In genomic region chr2:157057186-157057585, GRCm38 (mm10) we compare ENCODE assay signal across 26 mouse cellular contexts. TPM values are rescaled to one million over a fixed set of nuclear protein-coding genes. Genes with fewer than 3 reads are reported as not detected.
DNase-seq lines count a peak whose midpoint lies in the region; ATAC-seq and TF ChIP-seq lines count a peak whose summit lies in the region.
"Had no signal": no experiment of that assay in that cellular context is flagged by ENCODE, and none has a peak within 500 bp of the region (broad histone marks: within the 10 kb centered on the region; RNA-seq: fewer than 3 reads in every experiment).

No protein-coding gene starts in this region.

- peak overlapping the region; percentile 81 for H3K27ac ChIP-seq in cerebellum, adult 2 months (ENCODE audit: insufficient read depth, low read length)
- peak overlapping the region; percentile 48; the same call in 1 of the 2 replicates for H3K27ac ChIP-seq in heart, embryonic 13.5 days (replicated peaks)
- peak overlapping the region; percentile 90 for H3K27ac ChIP-seq in midbrain, embryonic 10.5 days (replicated peaks)
- H3K27ac ChIP-seq in midbrain, embryonic 15.5 days = no peak overlapping the region
- peak overlapping the region; percentile 91; the same call in 1 of the 2 replicates for H3K27ac ChIP-seq in embryonic facial prominence, embryonic 10.5 days (replicated peaks)
- H3K27ac ChIP-seq: liver, embryonic 12.5 days; macrophage; stomach, postnatal 0 days had no signal

- H3K4me3 ChIP-seq in cerebellum, adult 2 months (replicated peaks; ENCODE audit: insufficient read depth, low read depth, low read length) = no peak overlapping the region
- H3K4me3 ChIP-seq in heart, embryonic 13.5 days = no peak overlapping the region
- H3K4me3 ChIP-seq in midbrain, embryonic 10.5 days = no peak overlapping the region
- no peak overlapping the region for H3K4me3 ChIP-seq in midbrain, embryonic 15.5 days
- H3K4me3 ChIP-seq in embryonic facial prominence, embryonic 10.5 days = no peak overlapping the region
- H3K4me3 ChIP-seq: heart, embryonic 12.5 days; kidney, embryonic 15.5 days; liver, embryonic 12.5 days; lung, embryonic 15.5 days had no signal

- H3K27me3 ChIP-seq in cerebellum, adult 2 months (ENCODE audit: control insufficient read depth, insufficient read depth, low read length) = no peaks in the 10 kb centered on the region
- no peaks in the 10 kb centered on the region for H3K27me3 ChIP-seq in heart, embryonic 13.5 days (replicated peaks)
- H3K27me3 ChIP-seq in midbrain, embryonic 10.5 days (ENCODE audit: low read depth, poor library complexity, severe bottlenecking) = no peaks in the 10 kb centered on the region
- H3K27me3 ChIP-seq in midbrain, embryonic 15.5 days (replicated peaks) = no peaks in the 10 kb centered on the region
- no peaks in the 10 kb centered on the region for H3K27me3 ChIP-seq in embryonic facial prominence, embryonic 10.5 days (replicated peaks; ENCODE audit: low read depth, poor library complexity, severe bottlenecking)
- H3K27me3 ChIP-seq: heart, embryonic 12.5 days; kidney, embryonic 15.5 days; liver, embryonic 12.5 days; lung, embryonic 15.5 days had no signal

- H3K9me3 ChIP-seq in heart, embryonic 13.5 days = no peaks in the 10 kb centered on the region
- no peaks in the 10 kb centered on the region for H3K9me3 ChIP-seq in midbrain, embryonic 10.5 days (replicated peaks)
- no peaks in the 10 kb centered on the region for H3K9me3 ChIP-seq in midbrain, embryonic 15.5 days
- no peaks in the 10 kb centered on the region for H3K9me3 ChIP-seq in embryonic facial prominence, embryonic 10.5 days
- H3K9me3 ChIP-seq: G1E; heart, embryonic 12.5 days; kidney, embryonic 15.5 days; liver, embryonic 12.5 days; lung, embryonic 15.5 days had no signal

- no peak for TF ChIP-seq POLR2A in cerebellum, adult 2 months (IDR thresholded peaks at IDR 0.05; ENCODE audit: borderline replicate concordance, insufficient read depth, low read length)

- no peak overlapping the region for H3K4me2 ChIP-seq in heart, embryonic 13.5 days
- H3K4me2 ChIP-seq in midbrain, embryonic 15.5 days = no peak overlapping the region
- H3K4me2 ChIP-seq: heart, embryonic 12.5 days; kidney, embryonic 15.5 days; liver, embryonic 12.5 days; lung, embryonic 15.5 days had no signal

- 69% methylated on average over 3 of the region's 3 CpGs for WGBS in cerebellum, adult 2 months
- WGBS in heart, embryonic 13.5 days = 76% methylated on average over 3 of the region's 3 CpGs
- WGBS in midbrain, embryonic 10.5 days = 90% methylated on average over 3 of the region's 3 CpGs
- 97% methylated on average over 3 of the region's 3 CpGs for WGBS in midbrain, embryonic 15.5 days
- 96% methylated on average over 3 of the region's 3 CpGs for WGBS in embryonic facial prominence, embryonic 10.5 days

- ATAC-seq in heart, embryonic 13.5 days (ENCODE audit: extremely low read depth, insufficient number of reproducible peaks, low FRiP score, low TSS enrichment) = no peak
- ATAC-seq in midbrain, embryonic 15.5 days (replicated peaks) = no peak
- ATAC-seq in CD4-positive, CD25-positive, alpha-beta regulatory T cell, adult 4 months = no peak
- ATAC-seq: liver, embryonic 12.5 days had no signal

- H3K36me3 ChIP-seq in heart, embryonic 13.5 days = peaks cover 61% of the 10 kb centered on the region
- peaks cover 76% of the 10 kb centered on the region for H3K36me3 ChIP-seq in midbrain, embryonic 10.5 days
- H3K36me3 ChIP-seq in midbrain, embryonic 15.5 days (replicated peaks) = peaks cover 26% of the 10 kb centered on the region
- peaks cover 90% of the 10 kb centered on the region for H3K36me3 ChIP-seq in embryonic facial prominence, embryonic 10.5 days (replicated peaks)
- H3K36me3 ChIP-seq: G1E had no signal

- 0 out of 2 replicates have a peak overlapping the region, but pooled peaks have one; percentile 48 for H3K9ac ChIP-seq in heart, embryonic 13.5 days
- no peak overlapping the region for H3K9ac ChIP-seq in midbrain, embryonic 15.5 days
- H3K9ac ChIP-seq: heart, embryonic 12.5 days; kidney, embryonic 15.5 days; liver, embryonic 12.5 days; lung, embryonic 15.5 days had no signal

- H3K4me1 ChIP-seq in cerebellum, adult 2 months (ENCODE audit: control insufficient read depth, insufficient read depth, low read length) = peaks cover 78% of the 10 kb centered on the region
- peaks cover 59% of the 10 kb centered on the region for H3K4me1 ChIP-seq in heart, embryonic 13.5 days
- H3K4me1 ChIP-seq in midbrain, embryonic 10.5 days = peaks cover 25% of the 10 kb centered on the region
- peaks cover 38% of the 10 kb centered on the region for H3K4me1 ChIP-seq in midbrain, embryonic 15.5 days
- H3K4me1 ChIP-seq in embryonic facial prominence, embryonic 10.5 days = peaks cover 30% of the 10 kb centered on the region

- no peak for DNase-seq in cerebellum, adult 2 months
- DNase-seq in cerebellum, postnatal 36 days = no peak
- no peak for DNase-seq in heart, adult 9 months (ENCODE audit: low spot score in 2 of 2)
- no peak for DNase-seq in midbrain, embryonic 10.5 days (ENCODE audit: low spot score)
- no peak for DNase-seq in embryonic facial prominence, embryonic 10.5 days (ENCODE audit: low spot score)
- DNase-seq: B cell, adult 2 months; cerebellum, adult 8-10 months; embryo, embryonic 11 days; gastrocnemius, postnatal 36 days; heart, postnatal 36 days; layer of hippocampus, postnatal 36 days; left cerebral cortex, postnatal 4 days; thymus, postnatal 14 days had no signal

- no peak for TF ChIP-seq CTCF in cerebellum, adult 2 months (IDR thresholded peaks at IDR 0.05; ENCODE audit: borderline replicate concordance, insufficient read depth, low read depth, low read length)

RNA-seq across cellular contexts. Expression of gene Soga1, which starts 21.9 kb away (rescaled TPM):
- polyA plus RNA-seq in cerebellum, adult 2 months (2012; rRNA removed) = 38.3 and 50.1 TPM in 2 replicates
- 2.6 TPM in 2 replicates for polyA plus RNA-seq in heart, embryonic 13.5 days (2015; fragmentation: Nextera tagmentation; extraction: Ambion mirVana)
- polyA plus RNA-seq in midbrain, embryonic 10.5 days (2016; fragmentation: Nextera tagmentation; extraction: Ambion mirVana) = 3.6 and 3.7 TPM in 2 replicates
- 6.8 and 7.1 TPM in 2 replicates for polyA plus RNA-seq in midbrain, embryonic 15.5 days (2015; fragmentation: Nextera tagmentation; extraction: Ambion mirVana)
- polyA plus RNA-seq in embryonic facial prominence, embryonic 10.5 days (2016; fragmentation: Nextera tagmentation; extraction: Ambion mirVana) = 4.5 and 4.7 TPM in 2 replicates
- polyA plus RNA-seq in CD4-positive, CD25-positive, alpha-beta regulatory T cell, adult 4 months (2017; shearing (Covaris generic)) = under 1 TPM in 1 of 2 experiments, not detected in 1; 0.16 TPM

RNA-seq across cellular contexts. Expression of gene Tldc2, which starts 29.7 kb away (rescaled TPM):
- polyA plus RNA-seq in cerebellum, adult 2 months (2012; rRNA removed) = 6.0 and 7.1 TPM in 2 replicates
- not detected in 2 replicates for polyA plus RNA-seq in heart, embryonic 13.5 days (2015; fragmentation: Nextera tagmentation; extraction: Ambion mirVana)
- not detected in 2 replicates for polyA plus RNA-seq in midbrain, embryonic 10.5 days (2016; fragmentation: Nextera tagmentation; extraction: Ambion mirVana)
- polyA plus RNA-seq in midbrain, embryonic 15.5 days (2015; fragmentation: Nextera tagmentation; extraction: Ambion mirVana) = not detected in 2 replicates
- polyA plus RNA-seq in embryonic facial prominence, embryonic 10.5 days (2016; fragmentation: Nextera tagmentation; extraction: Ambion mirVana) = not detected in 2 replicates
- polyA plus RNA-seq in CD4-positive, CD25-positive, alpha-beta regulatory T cell, adult 4 months (2017; shearing (Covaris generic)) = not detected
- polyA plus RNA-seq: G1E; heart, embryonic 12.5 days; intestine, embryonic 14.5 days; lung, embryonic 15.5 days; macrophage; midbrain, postnatal 0 days; neural tube, embryonic 11.5 days; stomach, postnatal 0 days had no signal

RNA-seq across cellular contexts. Expression of gene Dsn1, which starts 50.2 kb away (rescaled TPM):
- polyA plus RNA-seq in cerebellum, adult 2 months (2012; rRNA removed) = 4.6 and 4.8 TPM in 2 replicates
- polyA plus RNA-seq in heart, embryonic 13.5 days (2015; fragmentation: Nextera tagmentation; extraction: Ambion mirVana) = 30.2 and 33.6 TPM in 2 replicates
- polyA plus RNA-seq in midbrain, embryonic 10.5 days (2016; fragmentation: Nextera tagmentation; extraction: Ambion mirVana) = 52.4 and 57.5 TPM in 2 replicates
- 8.9 and 9.6 TPM in 2 replicates for polyA plus RNA-seq in midbrain, embryonic 15.5 days (2015; fragmentation: Nextera tagmentation; extraction: Ambion mirVana)
- polyA plus RNA-seq in embryonic facial prominence, embryonic 10.5 days (2016; fragmentation: Nextera tagmentation; extraction: Ambion mirVana) = 51.7 and 53.8 TPM in 2 replicates
- polyA plus RNA-seq in CD4-positive, CD25-positive, alpha-beta regulatory T cell, adult 4 months (2017; shearing (Covaris generic)) = 10 to 100 TPM; 10.8 to 16.6 TPM
